Mouse (Mus musculus): Measurements from ENCODE around the gene Ccdc148. TPM values are rescaled to one million over a fixed set of nuclear protein-coding genes. Genes with fewer than 3 reads are reported as not detected.

Ccdc148 gene
- polyA plus RNA-seq, 1 experiment from 2014 or later = 0.60 TPM

DNA sequence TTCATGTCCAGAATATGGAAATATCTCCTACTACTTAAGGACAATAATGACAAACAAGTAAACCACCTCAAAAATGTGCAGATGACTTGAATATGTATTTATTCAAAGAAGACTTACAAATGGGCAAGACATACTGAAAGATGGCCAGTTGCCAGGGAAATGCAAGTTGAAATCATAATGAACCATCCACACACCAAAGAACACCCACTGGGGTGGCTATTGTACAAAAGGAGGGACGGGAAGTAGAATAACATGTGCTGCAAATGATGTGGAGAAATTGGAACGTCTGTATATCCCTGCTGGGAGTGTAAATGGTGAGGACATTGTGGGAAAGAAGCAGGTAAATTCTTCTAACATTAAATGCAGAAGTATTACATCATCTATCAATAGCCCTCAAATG is 347.5 kb downstream of the Ccdc148 start:
- H3K36me3 ChIP-seq (ENCODE audit: control insufficient read depth, insufficient read depth, low read length) = no peaks in the 10 kb centered on the region
- H3K27me3 ChIP-seq (ENCODE audit: control insufficient read depth, insufficient read depth, low read length) = no peaks in the 10 kb centered on the region
- no peaks in the 10 kb centered on the region for H3K9me3 ChIP-seq (ENCODE audit: control insufficient read depth, low read length)
- WGBS = 52% methylated on average over 2 of the region's 2 CpGs
- no peak overlapping the region for H3K4me3 ChIP-seq (ENCODE audit: low read depth, low read length)
- no peaks in the 10 kb centered on the region for H3K4me1 ChIP-seq (replicated peaks; ENCODE audit: control insufficient read depth, insufficient read depth, low read length)
- ATAC-seq (ENCODE audit: low FRiP score) = no peak
- no peak for DNase-seq (ENCODE audit: low spot score)
- no peak overlapping the region for H3K9ac ChIP-seq (ENCODE audit: low read depth, low read length)
- H3K27ac ChIP-seq (ENCODE audit: low read depth, low read length) = no peak overlapping the region
- no peak overlapping the region for H3K4me2 ChIP-seq (replicated peaks; ENCODE audit: low read depth, low read length)

DNA sequence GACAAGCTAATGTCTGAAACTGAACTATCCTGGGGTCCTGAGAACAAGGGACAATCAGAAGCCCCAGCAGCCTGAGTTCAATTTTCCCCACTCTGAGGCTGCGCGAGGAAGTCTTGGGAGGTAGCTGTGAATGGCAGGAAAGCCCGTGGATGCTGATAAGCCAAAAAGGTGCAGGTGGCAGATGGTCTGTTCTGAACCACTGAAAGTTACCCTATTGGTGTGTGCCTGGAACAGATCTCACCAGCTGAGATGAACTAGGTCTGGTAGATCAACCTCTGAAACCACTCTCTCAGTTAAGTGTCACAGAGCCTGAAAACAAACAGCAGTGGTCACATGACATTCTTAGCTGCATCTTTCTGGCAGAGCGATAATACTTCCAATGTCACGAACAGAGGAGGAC is 360.9 kb downstream of the Ccdc148 start:
- Histone ChIP-seq H3K27ac (ENCODE audit: low read depth, low read length) (no peak overlapping the region), H3K27me3 (ENCODE audit: control insufficient read depth, insufficient read depth, low read length) (no peaks in the 10 kb centered on the region), H3K4me2 (replicated peaks; ENCODE audit: low read depth, low read length) (no peak overlapping the region), H3K9me3 (ENCODE audit: control insufficient read depth, low read length) (no peaks in the 10 kb centered on the region), H3K36me3 (ENCODE audit: control insufficient read depth, insufficient read depth, low read length) (no peaks in the 10 kb centered on the region), H3K4me1 (replicated peaks; ENCODE audit: control insufficient read depth, insufficient read depth, low read length) (no peaks in the 10 kb centered on the region), H3K4me3 (ENCODE audit: low read depth, low read length) (no peak overlapping the region), H3K9ac (ENCODE audit: low read depth, low read length) (no peak overlapping the region)
- ATAC-seq (ENCODE audit: low FRiP score) (no peak), DNase-seq (ENCODE audit: low spot score) (no peak)
- WGBS = 93% methylated on average over 5 of the region's 5 CpGs

DNA sequence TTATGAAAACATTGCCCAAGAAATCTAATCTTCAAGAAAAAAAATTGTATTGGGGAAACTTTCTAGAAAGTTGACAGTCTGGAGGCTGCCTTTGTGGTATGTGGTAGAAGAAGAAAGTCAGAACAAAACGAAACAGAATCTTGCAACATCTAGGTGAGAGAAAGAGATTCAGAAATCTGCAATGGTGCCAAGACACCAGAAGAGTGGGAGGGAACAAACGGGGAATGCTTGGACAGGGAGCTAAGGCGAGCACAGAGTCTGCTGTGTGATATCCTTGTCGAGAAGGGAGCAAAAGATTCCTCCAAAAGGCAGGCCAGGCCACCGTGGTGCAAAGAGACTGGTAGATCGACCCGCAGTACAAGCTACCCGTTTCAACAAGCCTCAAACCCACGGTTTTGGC is 361.4 kb downstream of the Ccdc148 start:
- H3K4me3 ChIP-seq (ENCODE audit: low read depth, low read length) = no peak overlapping the region
- H3K9ac ChIP-seq (ENCODE audit: low read depth, low read length) = no peak overlapping the region
- 88% methylated on average over 9 of the region's 9 CpGs for WGBS
- H3K27me3 ChIP-seq (ENCODE audit: control insufficient read depth, insufficient read depth, low read length) = no peaks in the 10 kb centered on the region
- DNase-seq (ENCODE audit: low spot score) (no peak), ATAC-seq (ENCODE audit: low FRiP score) (no peak)
- H3K27ac ChIP-seq (ENCODE audit: low read depth, low read length) = no peak overlapping the region
- H3K4me1 ChIP-seq (replicated peaks; ENCODE audit: control insufficient read depth, insufficient read depth, low read length) = no peaks in the 10 kb centered on the region
- no peaks in the 10 kb centered on the region for H3K9me3 ChIP-seq (ENCODE audit: control insufficient read depth, low read length)
- H3K36me3 ChIP-seq (ENCODE audit: control insufficient read depth, insufficient read depth, low read length) = no peaks in the 10 kb centered on the region
- no peak overlapping the region for H3K4me2 ChIP-seq (replicated peaks; ENCODE audit: low read depth, low read length)

DNA sequence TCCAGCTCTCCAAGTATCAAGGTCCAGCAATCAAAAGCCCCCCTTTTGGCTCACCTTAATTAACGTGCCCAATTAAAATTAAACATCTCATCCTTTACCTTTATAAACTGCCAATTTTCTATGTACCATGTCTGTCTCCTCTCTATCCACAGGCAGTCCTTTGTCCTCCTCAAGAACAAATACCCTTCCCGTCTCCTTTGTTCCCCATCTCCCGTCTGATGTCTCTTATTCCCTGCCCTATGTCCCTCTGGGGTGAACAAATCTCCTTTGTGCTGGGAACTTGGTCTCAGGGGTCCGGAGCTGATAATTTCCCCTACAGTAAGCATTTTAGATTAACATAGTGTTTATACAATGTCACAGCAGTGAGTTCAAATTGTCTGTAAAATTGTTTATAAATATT is 363.0 kb downstream of the Ccdc148 start:
- DNase-seq (ENCODE audit: low spot score) (peak; percentile 40), ATAC-seq (ENCODE audit: low FRiP score) (peak; percentile 58)
- Histone ChIP-seq H3K36me3 (ENCODE audit: control insufficient read depth, insufficient read depth, low read length) (no peaks in the 10 kb centered on the region), H3K4me1 (replicated peaks; ENCODE audit: control insufficient read depth, insufficient read depth, low read length) (no peaks in the 10 kb centered on the region), H3K27me3 (ENCODE audit: control insufficient read depth, insufficient read depth, low read length) (no peaks in the 10 kb centered on the region), H3K4me2 (replicated peaks; ENCODE audit: low read depth, low read length) (no peak overlapping the region), H3K4me3 (ENCODE audit: low read depth, low read length) (no peak overlapping the region), H3K9ac (ENCODE audit: low read depth, low read length) (no peak overlapping the region), H3K27ac (ENCODE audit: low read depth, low read length) (no peak overlapping the region), H3K9me3 (ENCODE audit: control insufficient read depth, low read length) (no peaks in the 10 kb centered on the region)
- 32% methylated on average over 4 of the region's 4 CpGs for WGBS

DNA sequence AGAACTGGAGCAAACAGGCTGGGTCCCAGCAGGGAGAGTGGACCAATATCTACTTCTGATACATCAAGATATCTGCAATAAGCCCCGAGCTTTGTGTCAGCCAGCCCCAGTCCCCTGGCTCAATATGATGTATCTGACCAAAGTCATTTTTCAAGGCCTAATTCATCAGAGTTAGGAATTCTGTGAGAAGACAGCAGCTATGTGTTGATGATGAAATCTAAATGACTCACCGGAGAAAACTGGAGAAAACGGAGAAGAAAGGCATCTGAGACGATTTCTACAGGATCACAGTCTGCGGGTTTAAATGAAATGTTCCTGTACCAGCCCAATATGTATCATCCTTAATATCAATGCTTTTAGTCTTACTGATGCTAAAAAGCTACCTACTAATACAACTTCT is 365.1 kb downstream of the Ccdc148 start:
- no peaks in the 10 kb centered on the region for H3K4me1 ChIP-seq (replicated peaks; ENCODE audit: control insufficient read depth, insufficient read depth, low read length)
- no peak overlapping the region for H3K27ac ChIP-seq (ENCODE audit: low read depth, low read length)
- H3K4me2 ChIP-seq (replicated peaks; ENCODE audit: low read depth, low read length) = no peak overlapping the region
- H3K9me3 ChIP-seq (ENCODE audit: control insufficient read depth, low read length) = no peaks in the 10 kb centered on the region
- H3K27me3 ChIP-seq (ENCODE audit: control insufficient read depth, insufficient read depth, low read length) = no peaks in the 10 kb centered on the region
- WGBS = 93% methylated on average over 5 of the region's 5 CpGs
- ATAC-seq (ENCODE audit: low FRiP score) (no peak), DNase-seq (ENCODE audit: low spot score) (no peak)
- no peak overlapping the region for H3K4me3 ChIP-seq (ENCODE audit: low read depth, low read length)
- no peak overlapping the region for H3K9ac ChIP-seq (ENCODE audit: low read depth, low read length)
- H3K36me3 ChIP-seq (ENCODE audit: control insufficient read depth, insufficient read depth, low read length) = no peaks in the 10 kb centered on the region

DNA sequence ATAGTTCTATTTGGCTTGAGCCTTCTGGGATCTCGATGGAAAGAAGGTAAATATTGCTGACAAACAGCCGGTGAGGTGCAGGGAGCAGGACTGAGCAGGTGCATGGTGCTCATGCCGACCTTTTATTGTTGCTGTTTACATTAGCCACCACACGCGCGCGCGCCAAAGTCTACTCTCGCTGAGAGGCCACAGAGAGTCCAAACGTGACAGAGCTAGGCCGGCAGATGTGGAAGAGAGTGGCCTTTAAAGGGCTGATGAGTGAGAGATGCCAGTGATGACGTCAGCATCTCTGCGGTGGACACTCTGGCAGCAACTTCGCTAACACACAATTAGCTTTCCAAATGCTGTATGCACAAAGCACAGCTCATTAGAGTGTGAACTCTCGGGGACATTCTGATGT is 366.0 kb downstream of the Ccdc148 start:
- H3K4me2 ChIP-seq (replicated peaks; ENCODE audit: low read depth, low read length) = no peak overlapping the region
- H3K9me3 ChIP-seq (ENCODE audit: control insufficient read depth, low read length) = no peaks in the 10 kb centered on the region
- H3K27ac ChIP-seq (ENCODE audit: low read depth, low read length) = no peak overlapping the region
- H3K9ac ChIP-seq (ENCODE audit: low read depth, low read length) = no peak overlapping the region
- H3K4me3 ChIP-seq (ENCODE audit: low read depth, low read length) = no peak overlapping the region
- DNase-seq (ENCODE audit: low spot score) (no peak), ATAC-seq (ENCODE audit: low FRiP score) (no peak)
- 85% methylated on average over 15 of the region's 15 CpGs for WGBS
- H3K27me3 ChIP-seq (ENCODE audit: control insufficient read depth, insufficient read depth, low read length) = no peaks in the 10 kb centered on the region
- H3K4me1 ChIP-seq (replicated peaks; ENCODE audit: control insufficient read depth, insufficient read depth, low read length) = no peaks in the 10 kb centered on the region
- no peaks in the 10 kb centered on the region for H3K36me3 ChIP-seq (ENCODE audit: control insufficient read depth, insufficient read depth, low read length)

DNA sequence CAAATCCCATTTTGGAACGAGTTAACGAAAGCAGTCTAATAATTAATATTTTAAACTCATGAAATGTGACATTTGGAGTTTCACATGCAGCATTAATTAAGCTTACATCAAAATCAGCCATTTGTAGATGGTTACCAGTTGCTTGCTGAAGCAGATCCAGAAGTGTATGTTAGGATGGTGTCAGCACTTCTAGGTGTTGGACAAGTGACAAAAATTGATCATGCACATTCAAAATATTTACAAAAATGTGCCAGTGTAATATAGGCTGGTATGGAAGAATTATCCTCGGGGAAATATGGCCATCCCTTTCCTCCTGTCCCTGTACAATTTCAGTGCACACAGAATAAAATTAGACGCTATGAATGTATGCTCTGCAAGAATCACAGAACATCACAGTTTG is 370.1 kb downstream of the Ccdc148 start:
- H3K4me2 ChIP-seq (replicated peaks; ENCODE audit: low read depth, low read length) = no peak overlapping the region
- no peaks in the 10 kb centered on the region for H3K27me3 ChIP-seq (ENCODE audit: control insufficient read depth, insufficient read depth, low read length)
- no peak overlapping the region for H3K27ac ChIP-seq (ENCODE audit: low read depth, low read length)
- 90% methylated on average over 4 of the region's 4 CpGs for WGBS
- H3K36me3 ChIP-seq (ENCODE audit: control insufficient read depth, insufficient read depth, low read length) = no peaks in the 10 kb centered on the region
- no peaks in the 10 kb centered on the region for H3K9me3 ChIP-seq (ENCODE audit: control insufficient read depth, low read length)
- no peaks in the 10 kb centered on the region for H3K4me1 ChIP-seq (replicated peaks; ENCODE audit: control insufficient read depth, insufficient read depth, low read length)
- ATAC-seq (ENCODE audit: low FRiP score) (no peak), DNase-seq (ENCODE audit: low spot score) (no peak)
- no peak overlapping the region for H3K4me3 ChIP-seq (ENCODE audit: low read depth, low read length)
- no peak overlapping the region for H3K9ac ChIP-seq (ENCODE audit: low read depth, low read length)

DNA sequence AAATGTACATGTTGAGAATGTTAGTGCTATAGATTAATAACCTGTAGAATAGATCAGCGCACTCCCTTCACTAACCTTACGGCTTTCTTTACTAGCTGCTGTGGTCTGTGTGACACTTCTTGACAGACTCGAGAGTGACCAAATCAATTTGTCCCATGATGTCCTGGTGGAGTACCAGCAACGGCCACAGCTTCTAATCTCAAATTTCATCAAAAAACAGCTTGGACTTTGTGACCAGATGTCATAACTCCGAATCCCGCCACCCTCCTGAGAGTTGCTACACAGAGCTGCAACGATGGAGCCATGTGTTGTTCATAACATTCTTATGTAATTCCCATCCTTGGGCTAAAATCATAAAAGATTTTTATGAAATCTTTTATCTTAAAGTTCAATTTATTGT is 370.5 kb downstream of the Ccdc148 start:
- WGBS = 83% methylated on average over 7 of the region's 7 CpGs
- ATAC-seq (ENCODE audit: low FRiP score) (no peak), DNase-seq (ENCODE audit: low spot score) (no peak)
- Histone ChIP-seq H3K4me2 (replicated peaks; ENCODE audit: low read depth, low read length) (no peak overlapping the region), H3K4me3 (ENCODE audit: low read depth, low read length) (no peak overlapping the region), H3K9ac (ENCODE audit: low read depth, low read length) (no peak overlapping the region), H3K4me1 (replicated peaks; ENCODE audit: control insufficient read depth, insufficient read depth, low read length) (no peaks in the 10 kb centered on the region), H3K9me3 (ENCODE audit: control insufficient read depth, low read length) (no peaks in the 10 kb centered on the region), H3K27ac (ENCODE audit: low read depth, low read length) (no peak overlapping the region), H3K36me3 (ENCODE audit: control insufficient read depth, insufficient read depth, low read length) (no peaks in the 10 kb centered on the region), H3K27me3 (ENCODE audit: control insufficient read depth, insufficient read depth, low read length) (no peaks in the 10 kb centered on the region)

DNA sequence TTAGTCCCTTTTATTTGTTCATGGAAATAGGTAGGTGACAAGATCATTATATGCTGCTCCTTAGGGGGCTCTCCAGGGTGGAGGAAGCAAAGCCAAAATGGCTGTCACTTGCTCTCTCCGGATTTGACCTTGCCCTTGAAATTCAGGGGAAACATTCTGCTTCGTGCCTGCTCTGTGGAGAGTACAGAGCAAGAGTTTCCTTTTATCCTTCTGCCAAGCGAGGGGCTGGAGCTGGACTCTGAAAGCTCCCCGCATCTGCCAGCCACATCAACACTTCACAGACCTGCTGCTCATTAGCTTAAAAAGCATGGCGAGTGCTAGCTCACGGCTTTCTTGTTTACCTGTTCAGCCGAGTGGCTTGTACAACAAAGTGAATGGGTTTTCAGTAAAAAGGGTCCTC is 373.1 kb downstream of the Ccdc148 start:
- no peak overlapping the region for H3K27ac ChIP-seq (ENCODE audit: low read depth, low read length)
- H3K9ac ChIP-seq (ENCODE audit: low read depth, low read length) = no peak overlapping the region
- DNase-seq (ENCODE audit: low spot score) = no peak
- H3K9me3 ChIP-seq (ENCODE audit: control insufficient read depth, low read length) = no peaks in the 10 kb centered on the region
- no peak overlapping the region for H3K4me3 ChIP-seq (ENCODE audit: low read depth, low read length)
- no peak for ATAC-seq (ENCODE audit: low FRiP score)
- H3K4me1 ChIP-seq (replicated peaks; ENCODE audit: control insufficient read depth, insufficient read depth, low read length) = no peaks in the 10 kb centered on the region
- 52% methylated on average over 7 of the region's 7 CpGs for WGBS
- no peaks in the 10 kb centered on the region for H3K36me3 ChIP-seq (ENCODE audit: control insufficient read depth, insufficient read depth, low read length)
- H3K27me3 ChIP-seq (ENCODE audit: control insufficient read depth, insufficient read depth, low read length) = no peaks in the 10 kb centered on the region
- H3K4me2 ChIP-seq (replicated peaks; ENCODE audit: low read depth, low read length) = no peak overlapping the region

Data from hindbrain, embryonic 11.5 days (tissue).